Mouse (Mus musculus) olfactory bulb, adult 2 months (tissue): ENCODE measurements around the gene Ager. TPM values are rescaled to one million over a fixed set of nuclear protein-coding genes. Genes with fewer than 3 reads are reported as not detected.
A peak's percentile ranks its signal among the peaks of the same experiment; 100 is the strongest.

ENCODE experiments used
- H3K27ac ChIP-seq: fragments of 200-500 bp; 2 replicates; pipeline ENCODE4 v1.5.1; 2012; ENCODE audit warnings: low read depth, low read length; ENCODE audit not compliant: insufficient read depth
- H3K4me1 ChIP-seq: fragments of 200-500 bp; 2 replicates; pipeline ENCODE4 v1.6.1; 2012; ENCODE audit warnings: low read length; ENCODE audit not compliant: control insufficient read depth, insufficient read depth
- H3K4me3 ChIP-seq: fragments of 200-500 bp; 2 replicates; pipeline ENCODE4 v1.5.1; 2012; ENCODE audit warnings: mild to moderate bottlenecking, low read depth, low read length, moderate library complexity; ENCODE audit not compliant: insufficient read depth
- CTCF ChIP-seq: fragments of 200-500 bp; IDR thresholded peaks from 2 replicates; pipeline ENCODE4 v1.5.1; 2012; ENCODE audit warnings: low read depth, mild to moderate bottlenecking, low read length, moderate library complexity; ENCODE audit not compliant: insufficient read depth
- POLR2A ChIP-seq: fragments of 200-500 bp; IDR thresholded peaks from 2 replicates; pipeline ENCODE4 v1.6.1; 2012; ENCODE audit warnings: mild to moderate bottlenecking, low read depth, low read length, moderate library complexity; ENCODE audit not compliant: insufficient read depth
- WGBS: fragments of 180-500 bp; shearing (Covaris S2); methylation state at CpG from one replicate; pipeline ENCODE4 v1.1.7; 2018; 5-methylcytosine and 5-hydroxymethylcytosine counted together
- polyA plus RNA-seq: library from polyadenylated mRNA; stranded (reverse); fragments of >200 nt; gene quantifications from 2 replicates; pipeline ENCODE4 v1.2.4, GENCODE M21; 2012; ENCODE audit warnings: low replicate concordance; ENCODE audit not compliant: missing spikeins, insufficient read depth, insufficient read length

Gene Ager
- polyA plus RNA-seq, 1 experiment: not detected

DNA sequence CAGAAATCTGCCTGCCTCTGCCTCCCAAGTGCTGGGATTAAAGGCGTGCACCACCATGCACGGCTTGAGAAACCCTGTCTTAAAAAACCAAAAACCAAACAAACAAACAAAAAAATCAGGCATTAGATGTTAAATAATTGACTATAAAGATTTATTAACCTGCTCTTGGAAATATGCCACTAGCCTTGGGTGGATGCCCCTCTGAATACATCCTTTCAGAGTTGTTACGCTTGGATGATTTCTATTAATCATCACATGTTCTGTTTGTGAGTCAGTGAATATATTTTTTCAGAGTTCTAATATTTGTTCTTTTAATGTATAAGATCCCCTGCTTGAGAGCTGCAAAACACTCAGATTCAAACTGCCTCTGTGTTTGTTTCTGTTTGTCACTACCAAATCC is 27.3 kb downstream of the Ager start:
- Histone ChIP-seq H3K27ac (no peak overlapping the region), H3K4me3 (no peak overlapping the region), H3K4me1 (peaks cover 20% of the 10 kb centered on the region)
- WGBS: 95% methylated on average over 3 of the region's 3 CpGs
- TF ChIP-seq CTCF (no peak), POLR2A (no peak)

DNA sequence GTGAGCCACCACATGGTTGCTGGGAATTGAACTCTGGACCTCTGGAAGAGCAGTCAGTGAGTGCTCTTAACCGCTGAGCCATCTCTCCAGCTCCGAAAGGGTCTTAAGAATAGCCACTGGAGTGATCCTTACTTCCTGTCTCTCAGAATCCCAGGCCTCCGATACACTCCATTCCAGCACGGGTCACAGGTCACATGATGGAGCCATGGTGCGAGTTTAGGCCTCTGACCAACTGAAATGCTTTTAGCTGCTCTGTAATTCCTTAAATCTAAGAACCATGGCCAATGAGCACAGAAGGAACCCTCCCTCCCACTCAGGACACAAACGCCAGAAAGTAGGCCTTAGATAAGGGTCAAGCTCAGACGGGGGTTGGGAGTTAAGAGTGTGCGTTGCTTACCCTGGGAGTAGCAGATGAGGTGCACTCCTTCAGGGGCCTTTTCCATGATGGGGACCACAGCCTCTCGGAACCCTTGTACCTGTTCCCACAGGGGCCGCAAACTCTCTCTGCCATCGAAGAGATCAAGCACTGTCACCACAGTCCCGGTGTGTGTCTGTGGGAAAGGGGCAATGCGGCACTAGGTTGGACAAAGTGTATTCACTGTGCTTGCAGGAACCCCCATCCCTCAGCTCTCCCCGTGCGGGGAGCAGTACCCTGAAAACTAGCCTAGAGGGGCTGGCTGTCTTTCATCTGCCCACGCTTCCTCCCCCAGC is 28.6 kb downstream of the Ager start:
- 43% methylated on average over 16 of the region's 16 CpGs for WGBS
- peak overlapping the region; percentile 89 for H3K4me3 ChIP-seq
- TF ChIP-seq POLR2A (no peak), CTCF (no peak)
- H3K27ac ChIP-seq: peak overlapping the region; percentile 89; the same call in 1 of the 2 replicates
- peaks cover 24% of the 10 kb centered on the region for H3K4me1 ChIP-seq

DNA sequence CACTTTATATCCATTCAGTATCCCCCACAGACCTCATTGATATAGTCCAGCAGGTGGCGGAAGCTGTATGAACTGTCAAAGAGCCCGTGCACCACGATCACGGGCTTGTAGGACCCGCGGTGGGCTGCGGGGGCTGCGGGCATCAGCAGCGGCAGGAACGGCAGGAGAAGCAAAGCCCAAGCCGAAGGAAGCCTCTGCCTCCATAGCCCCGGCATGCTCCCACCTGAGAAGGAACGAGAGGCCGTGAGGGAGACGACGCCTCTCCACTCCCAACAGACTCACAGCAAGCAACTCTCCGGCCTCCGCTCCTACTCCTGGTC is 29.1 kb downstream of the Ager start:
- H3K4me1 ChIP-seq: peaks cover 29% of the 10 kb centered on the region

DNA sequence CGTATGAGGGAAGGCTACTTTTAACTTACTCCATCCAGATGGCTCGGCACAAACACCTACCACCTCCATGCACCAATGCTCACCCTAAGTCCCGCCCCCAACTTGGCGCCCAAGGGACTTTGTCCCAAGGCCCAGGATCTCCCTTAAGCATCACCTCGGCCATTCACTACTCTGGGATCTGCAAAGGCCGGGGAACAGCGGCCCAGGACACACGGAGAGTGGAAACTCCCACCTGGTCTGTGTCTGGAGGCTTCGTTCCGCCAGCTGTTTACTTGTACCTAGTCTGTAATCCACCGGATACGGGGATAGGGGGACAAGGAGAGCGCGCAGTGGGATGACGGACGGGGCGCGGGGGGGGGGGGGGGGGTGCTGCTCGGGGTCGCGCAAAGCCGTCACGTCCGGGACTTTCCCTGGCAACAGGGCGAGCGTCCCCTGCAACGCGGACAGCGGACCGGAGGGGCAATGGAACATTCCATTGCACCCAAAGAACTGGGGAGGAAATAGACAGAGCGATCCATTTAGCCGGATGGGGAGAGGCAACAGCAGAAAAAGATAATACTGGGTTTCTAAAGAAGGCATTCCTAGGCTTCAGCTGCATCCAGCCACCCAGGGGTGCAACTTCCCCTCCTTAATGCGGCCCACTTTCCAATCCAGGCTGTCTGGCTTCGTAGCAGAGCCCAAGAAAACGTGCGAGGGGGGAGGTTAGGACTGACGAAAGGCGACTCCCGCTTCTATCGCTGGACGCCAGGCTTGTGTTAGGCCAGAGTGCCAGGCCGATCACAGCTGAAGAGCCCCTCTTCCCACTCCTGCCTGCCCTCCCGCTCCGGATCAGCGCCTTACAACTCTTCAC is 29.7 kb downstream of the Ager start:
- Histone ChIP-seq H3K4me1 (peaks cover 34% of the 10 kb centered on the region), H3K27ac (peak overlapping the region; percentile 99), H3K4me3 (peak overlapping the region; percentile 89)
- under 1% methylated on average over 45 of the region's 45 CpGs for WGBS
- TF ChIP-seq POLR2A: no peak; the same call in none of the 2 replicates
- 0 out of 2 replicates have a peak, but pooled peaks have one; percentile 2 for TF ChIP-seq CTCF

More for the DNA sequence above, 29.1 kb downstream of the Ager start:
- no peak for TF ChIP-seq POLR2A
- TF ChIP-seq CTCF: 0 out of 2 replicates have a peak, but pooled peaks have one; percentile 3
- 0% methylated on average over 18 of the region's 18 CpGs for WGBS
- peak overlapping the region; percentile 89 for H3K4me3 ChIP-seq
- peak overlapping the region; percentile 89 for H3K27ac ChIP-seq

DNA sequence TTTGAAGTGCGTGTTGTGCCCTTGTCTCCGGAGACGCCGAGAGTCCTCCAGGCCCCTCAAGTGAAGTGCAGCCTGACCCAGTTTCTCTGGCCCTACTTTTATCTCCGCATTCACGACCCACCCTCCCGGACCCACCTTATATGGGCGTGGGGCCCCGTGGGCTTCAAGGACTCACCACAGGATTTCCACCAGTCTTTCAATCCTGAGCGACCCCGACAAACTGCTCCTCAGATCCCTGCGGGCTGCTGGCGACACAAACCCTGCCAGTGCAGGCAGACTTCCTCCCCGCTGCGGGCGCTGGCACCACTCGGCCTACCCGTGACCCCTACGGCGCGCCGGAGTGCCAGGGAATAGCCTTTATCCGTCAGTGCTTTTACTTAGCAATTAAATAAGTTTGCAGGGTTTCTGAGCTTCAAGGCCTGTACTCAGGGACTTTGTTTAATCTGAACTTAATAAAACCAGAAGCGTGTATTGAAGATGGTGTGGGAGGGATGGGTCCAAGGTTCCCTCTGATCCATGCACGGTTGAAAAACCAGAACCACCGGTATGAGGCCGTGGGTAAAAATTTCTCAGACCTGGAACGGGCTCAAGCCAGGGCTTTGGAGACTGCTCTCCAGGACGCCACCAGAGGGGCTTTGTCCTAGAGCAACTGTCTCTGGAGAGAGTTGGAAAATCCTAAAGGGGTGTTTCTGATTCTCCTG is 30.4 kb downstream of the Ager start, which contains the start of gene Ppt2:
Gene Ppt2 (minus strand): TSS at position 568 of the 701 bp plus-strand sequence.
- WGBS: 1% methylated on average over 29 of the region's 29 CpGs
- TF ChIP-seq CTCF (no peak), POLR2A (no peak)
- H3K4me1 ChIP-seq: peaks cover 38% of the 10 kb centered on the region
- peak within 1 kb of the TSS; percentile 89 for H3K4me3 ChIP-seq
- peak within 1 kb of the TSS; percentile 99 for H3K27ac ChIP-seq

DNA sequence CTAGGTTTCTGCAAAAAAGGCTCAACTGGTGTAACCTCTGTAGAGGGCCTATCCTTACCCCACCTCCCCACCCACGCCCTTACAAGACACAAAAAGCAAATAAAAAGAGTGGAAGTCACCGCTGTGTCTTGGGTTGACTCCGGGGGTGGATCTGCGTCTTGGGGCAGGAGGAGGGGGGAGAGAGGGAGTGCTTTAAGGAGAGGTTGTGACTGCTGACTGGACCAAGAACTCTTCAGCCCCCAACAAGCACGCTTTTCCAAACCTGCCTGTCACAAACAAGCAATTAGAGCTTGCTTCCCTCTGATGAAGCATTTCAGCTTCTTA is 30.9 kb downstream of the Ager start:
- Histone ChIP-seq H3K4me1 (peaks cover 42% of the 10 kb centered on the region), H3K4me3 (peak overlapping the region; percentile 89), H3K27ac (peak overlapping the region; percentile 99)
- WGBS: 11% methylated on average over 5 of the region's 5 CpGs
- TF ChIP-seq CTCF (no peak), POLR2A (no peak)

DNA sequence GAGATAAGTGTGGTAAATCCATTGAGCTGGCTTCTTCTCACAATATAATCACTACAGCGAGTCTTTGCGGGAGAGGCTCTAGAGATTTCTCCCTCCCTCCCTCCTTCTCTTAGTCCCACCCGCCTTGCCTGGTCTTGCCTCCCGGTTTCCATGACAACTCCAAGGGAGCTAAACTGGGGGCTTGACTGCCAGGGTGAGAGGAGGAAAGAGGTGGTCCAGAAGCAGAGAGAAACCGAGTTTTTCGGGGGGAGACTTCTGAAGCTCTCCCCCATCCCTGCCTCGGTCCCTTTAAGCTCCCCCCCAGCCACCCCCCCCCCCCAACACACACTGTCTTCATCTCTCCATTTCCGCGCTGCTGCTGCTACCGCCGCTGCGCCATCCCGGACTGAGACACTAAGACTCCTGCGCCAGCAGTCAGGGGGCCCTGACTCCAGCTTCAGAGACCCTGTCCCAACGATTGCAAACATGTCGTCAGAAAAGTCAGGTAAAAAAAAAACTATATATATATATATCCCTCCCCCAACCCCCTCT is 31.6 kb downstream of the Ager start, which contains the start of gene Prrt1:
Gene Prrt1 (plus strand): TSS at position 313 of the 531 bp plus-strand sequence.
- WGBS: 1% methylated on average over 16 of the region's 16 CpGs
- peak within 1 kb of the TSS; percentile 99 for H3K27ac ChIP-seq
- peak within 1 kb of the TSS; percentile 89 for H3K4me3 ChIP-seq
- 0 out of 2 replicates have a peak, but pooled peaks have one; percentile 14 for TF ChIP-seq POLR2A
- TF ChIP-seq CTCF: no peak
- H3K4me1 ChIP-seq: peaks cover 43% of the 10 kb centered on the region

DNA sequence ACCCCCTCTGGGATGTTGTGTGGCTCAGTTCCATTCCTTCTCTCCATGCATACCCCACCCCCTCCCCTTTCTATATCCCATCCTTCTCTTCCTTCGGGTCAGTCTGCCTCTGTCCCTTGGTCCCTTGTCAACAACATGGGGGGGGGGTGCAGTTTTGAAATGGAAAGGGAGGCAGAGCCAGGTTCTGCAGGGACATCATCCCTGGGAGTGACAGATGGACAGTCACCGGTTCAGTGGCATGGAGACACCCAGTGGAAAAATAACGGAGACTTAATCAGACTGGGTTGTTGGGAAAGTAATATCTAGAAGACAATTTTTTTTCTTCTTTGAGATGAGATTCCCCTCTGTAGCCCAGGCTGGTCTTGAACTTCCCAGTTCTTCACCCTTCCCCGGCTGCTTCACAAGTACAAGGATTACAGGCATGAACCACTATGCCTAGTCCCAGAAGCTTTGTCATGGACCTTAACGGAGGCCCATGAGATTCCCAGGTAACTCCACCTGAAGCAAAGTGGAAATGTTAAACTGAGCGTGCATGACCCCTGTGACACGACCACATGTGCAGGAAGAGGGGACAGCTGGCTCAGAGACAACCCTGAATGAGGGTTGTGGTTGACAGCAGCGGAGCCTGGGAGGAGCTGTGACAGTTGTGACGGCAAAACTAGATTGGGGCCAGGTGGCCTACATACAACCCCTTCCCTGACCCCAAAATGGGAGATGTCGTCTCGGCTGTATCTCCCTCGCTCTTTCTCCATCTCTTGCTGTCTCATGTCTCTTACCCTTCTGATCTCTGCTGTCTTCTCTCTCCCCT is 32.3 kb downstream of the Ager start:
- peak overlapping the region; percentile 50 for H3K27ac ChIP-seq
- peaks cover 43% of the 10 kb centered on the region for H3K4me1 ChIP-seq
- WGBS: 13% methylated on average over 12 of the region's 12 CpGs

More for the DNA sequence above, 32.3 kb downstream of the Ager start:
- H3K4me3 ChIP-seq: peak overlapping the region; percentile 89
- TF ChIP-seq POLR2A (no peak), CTCF (no peak)
